Mouse (Mus musculus) forebrain, embryonic 15.5 days (tissue): ENCODE measurements at regions not wholly inside any gene's neighbourhood (a gene's known extent, or its start where the extent isn't known, plus 50 kb on each side); places are given as distances from the start of the nearest gene placed in this dataset.
A peak's percentile ranks its signal among the peaks of the same experiment; 100 is the strongest.

Experiments used
- ATAC-seq: fragments of 200-750 bp; cut with Nextera tagmentation; replicated peaks from 2 replicates; pipeline ENCODE4 v1.8.0; 2017; ENCODE audit warnings: mild to moderate bottlenecking, moderate TSS enrichment, moderate library complexity
- H3K27ac ChIP-seq: fragments of 300-500 bp; sonication (generic); replicated peaks from 2 replicates; pipeline ENCODE4 v1.5.1; 2015; ENCODE audit warnings: mild to moderate bottlenecking, inconsistent platforms
- H3K27me3 ChIP-seq: fragments of 300-500 bp; sonication (generic); 2 replicates; pipeline ENCODE4 v1.6.1; 2015; ENCODE audit warnings: inconsistent platforms
- H3K36me3 ChIP-seq: fragments of 300-500 bp; sonication (generic); 2 replicates; pipeline ENCODE4 v1.6.1; 2015; ENCODE audit warnings: mild to moderate bottlenecking, inconsistent platforms
- H3K4me1 ChIP-seq: fragments of 300-500 bp; sonication (generic); 2 replicates; pipeline ENCODE4 v1.6.1; 2015; ENCODE audit warnings: inconsistent platforms
- H3K4me2 ChIP-seq: fragments of 300-500 bp; sonication (generic); replicated peaks from 2 replicates; pipeline ENCODE4 v1.6.1; 2015; ENCODE audit warnings: mild to moderate bottlenecking, inconsistent platforms
- H3K4me3 ChIP-seq: fragments of 300-500 bp; sonication (generic); 2 replicates; pipeline ENCODE4 v1.5.1; 2015; ENCODE audit warnings: mild to moderate bottlenecking, inconsistent platforms
- H3K9ac ChIP-seq: fragments of 300-500 bp; sonication (generic); replicated peaks from 2 replicates; pipeline ENCODE4 v1.6.1; 2015; ENCODE audit warnings: mild to moderate bottlenecking, inconsistent platforms
- H3K9me3 ChIP-seq: fragments of 300-500 bp; sonication (generic); 2 replicates; pipeline ENCODE4 v1.6.1; 2016; ENCODE audit warnings: inconsistent platforms
- WGBS: fragments of 180-500 bp; shearing (Covaris S2); methylation state at CpG from one replicate; pipeline ENCODE4 v1.1.7; 2015; ENCODE audit warnings: mixed read lengths; 5-methylcytosine and 5-hydroxymethylcytosine counted together

DNA sequence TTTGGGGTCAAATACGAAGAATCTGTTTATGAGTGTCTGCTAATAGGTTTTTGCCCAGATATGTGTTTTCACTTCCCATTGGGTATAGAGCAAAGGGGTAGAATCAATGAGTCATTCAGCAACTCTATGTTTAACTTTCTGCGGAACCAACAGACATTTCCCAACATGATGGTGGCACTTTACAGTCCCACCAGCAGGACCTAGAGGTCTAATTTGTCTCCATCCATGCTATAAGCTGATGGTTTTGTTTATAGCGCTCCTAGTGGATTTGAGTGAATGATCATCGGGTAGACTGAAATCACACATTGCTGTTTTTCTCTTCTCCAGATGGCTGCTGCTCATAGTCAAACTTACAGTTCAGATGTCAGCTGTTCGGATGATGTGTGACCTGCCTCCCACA is 99.7 kb upstream of the Arid5b start:
- Histone ChIP-seq H3K4me2 (no peak overlapping the region), H3K9me3 (no peaks in the 10 kb centered on the region), H3K4me3 (no peak overlapping the region), H3K4me1 (no peaks in the 10 kb centered on the region), H3K9ac (no peak overlapping the region), H3K27ac (no peak overlapping the region), H3K36me3 (no peaks in the 10 kb centered on the region), H3K27me3 (no peaks in the 10 kb centered on the region)
- WGBS, result 91% methylated on average over 5 of the region's 5 CpGs
- ATAC-seq, result no peak

GRCm38 (mm10) chr10:68377479-68377878 is 98.9 kb upstream of the Arid5b start:
- no peak overlapping the region for H3K4me3 ChIP-seq
- H3K4me1 ChIP-seq, result no peaks in the 10 kb centered on the region
- no peaks in the 10 kb centered on the region for H3K27me3 ChIP-seq
- no peaks in the 10 kb centered on the region for H3K9me3 ChIP-seq
- no peak overlapping the region for H3K4me2 ChIP-seq
- no peaks in the 10 kb centered on the region for H3K36me3 ChIP-seq
- no peak overlapping the region for H3K9ac ChIP-seq
- 95% methylated on average over 4 of the region's 4 CpGs for WGBS
- H3K27ac ChIP-seq, result no peak overlapping the region
- ATAC-seq, result no peak

- ATAC-seq, result no peak
- H3K9me3 ChIP-seq, result no peaks in the 10 kb centered on the region
- H3K4me1 ChIP-seq, result no peaks in the 10 kb centered on the region
- H3K4me3 ChIP-seq, result no peak overlapping the region
- no peaks in the 10 kb centered on the region for H3K27me3 ChIP-seq
- no peaks in the 10 kb centered on the region for H3K36me3 ChIP-seq
- no peak overlapping the region for H3K27ac ChIP-seq
- no peak overlapping the region for H3K9ac ChIP-seq
- WGBS, result 41% methylated on average over 5 of the region's 5 CpGs
- H3K4me2 ChIP-seq, result no peak overlapping the region
Observed at GRCm38 (mm10) chr10:68373875-68374274, 95.3 kb upstream of the Arid5b start.

- no peak overlapping the region for H3K4me2 ChIP-seq
- H3K9ac ChIP-seq, result no peak overlapping the region
- no peaks in the 10 kb centered on the region for H3K9me3 ChIP-seq
- no peak overlapping the region for H3K4me3 ChIP-seq
- no peaks in the 10 kb centered on the region for H3K4me1 ChIP-seq
- H3K27ac ChIP-seq, result no peak overlapping the region
- WGBS, result 97% methylated on average over 6 of the region's 6 CpGs
- no peak for ATAC-seq
- H3K36me3 ChIP-seq, result no peaks in the 10 kb centered on the region
- H3K27me3 ChIP-seq, result no peaks in the 10 kb centered on the region
Observed at GRCm38 (mm10) chr10:68371785-68372184, 93.2 kb upstream of the Arid5b start.

- no peaks in the 10 kb centered on the region for H3K27me3 ChIP-seq
- no peaks in the 10 kb centered on the region for H3K9me3 ChIP-seq
- no peaks in the 10 kb centered on the region for H3K36me3 ChIP-seq
- no peaks in the 10 kb centered on the region for H3K4me1 ChIP-seq
- H3K9ac ChIP-seq, result no peak overlapping the region
- no peak for ATAC-seq
- no peak overlapping the region for H3K4me2 ChIP-seq
- no peak overlapping the region for H3K4me3 ChIP-seq
- 86% methylated on average over 8 of the region's 8 CpGs for WGBS
- no peak overlapping the region for H3K27ac ChIP-seq
Observed at GRCm38 (mm10) chr10:68370986-68371385, 92.4 kb upstream of the Arid5b start.

GRCm38 (mm10) chr10:68366796-68367195 is 88.3 kb upstream of the Arid5b start:
- 93% methylated on average over 3 of the region's 3 CpGs for WGBS
- no peak for ATAC-seq

DNA sequence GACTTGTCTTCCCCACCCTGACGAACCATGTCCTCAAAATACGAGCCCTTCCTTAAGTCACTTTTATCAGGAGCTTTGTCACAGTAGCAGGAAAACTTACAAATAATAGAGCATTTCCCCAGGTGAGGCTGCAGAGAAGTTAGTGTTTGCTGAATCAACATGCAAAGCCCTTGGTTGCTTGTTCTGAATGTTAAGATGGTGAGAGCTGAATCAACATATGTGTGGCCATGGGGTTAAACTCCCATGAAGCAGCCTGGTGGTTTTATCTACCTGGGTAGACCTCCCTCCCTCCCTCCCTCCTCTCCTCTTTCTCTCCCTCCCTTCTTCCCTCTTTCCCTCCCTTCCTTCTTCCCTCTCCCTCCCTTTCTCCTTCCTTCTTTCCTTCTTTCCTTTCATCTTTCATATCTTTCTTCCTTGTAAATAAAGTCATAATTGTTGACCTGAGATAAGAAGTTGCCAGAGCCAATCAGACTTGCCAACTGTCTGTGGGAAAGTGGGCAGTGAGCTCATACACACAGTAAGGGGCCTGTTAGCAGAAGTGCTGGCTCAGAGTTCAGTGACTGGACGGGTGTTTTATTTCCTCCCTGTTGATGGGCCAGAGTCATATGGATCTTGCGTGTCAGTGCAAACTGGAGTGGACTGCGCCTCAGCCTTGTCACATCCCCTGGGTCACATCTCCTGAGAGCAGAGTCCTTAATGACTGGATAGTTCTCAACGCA is 82.4 kb upstream of the Arid5b start:
- H3K36me3 ChIP-seq, result no peaks in the 10 kb centered on the region
- no peak for ATAC-seq
- H3K9ac ChIP-seq, result no peak overlapping the region
- no peak overlapping the region for H3K27ac ChIP-seq
- no peak overlapping the region for H3K4me3 ChIP-seq
- H3K9me3 ChIP-seq, result peaks cover 4% of the 10 kb centered on the region; the same call in 1 of the 2 replicates
- H3K4me2 ChIP-seq, result no peak overlapping the region
- H3K27me3 ChIP-seq, result no peaks in the 10 kb centered on the region
- 85% methylated on average over 6 of the region's 6 CpGs for WGBS
- peaks cover 3% of the 10 kb centered on the region for H3K4me1 ChIP-seq

More at GRCm38 (mm10) chr10:68366796-68367195, 88.3 kb upstream of the Arid5b start:
- H3K27me3 ChIP-seq, result no peaks in the 10 kb centered on the region
- no peak overlapping the region for H3K9ac ChIP-seq
- peaks cover 4% of the 10 kb centered on the region; the same call in 1 of the 2 replicates for H3K9me3 ChIP-seq
- no peaks in the 10 kb centered on the region for H3K4me1 ChIP-seq
- H3K36me3 ChIP-seq, result no peaks in the 10 kb centered on the region
- H3K27ac ChIP-seq, result no peak overlapping the region
- no peak overlapping the region for H3K4me2 ChIP-seq
- no peak overlapping the region for H3K4me3 ChIP-seq

GRCm38 (mm10) chr10:68359135-68359534 is 80.6 kb upstream of the Arid5b start:
- H3K9ac ChIP-seq, result no peak overlapping the region
- no peak overlapping the region for H3K27ac ChIP-seq
- H3K27me3 ChIP-seq, result no peaks in the 10 kb centered on the region
- no peak overlapping the region for H3K4me2 ChIP-seq
- H3K4me1 ChIP-seq, result peaks cover 19% of the 10 kb centered on the region
- H3K9me3 ChIP-seq, result no peaks in the 10 kb centered on the region
- ATAC-seq, result no peak
- H3K36me3 ChIP-seq, result no peaks in the 10 kb centered on the region
- WGBS, result 100% methylated on average over 2 of the region's 2 CpGs
- no peak overlapping the region for H3K4me3 ChIP-seq

- Histone ChIP-seq H3K27me3 (no peaks in the 10 kb centered on the region), H3K4me3 (no peak overlapping the region), H3K4me1 (peaks cover 24% of the 10 kb centered on the region), H3K9me3 (no peaks in the 10 kb centered on the region), H3K9ac (no peak overlapping the region), H3K36me3 (no peaks in the 10 kb centered on the region), H3K27ac (no peak overlapping the region), H3K4me2 (no peak overlapping the region)
- 60% methylated on average over 6 of the region's 6 CpGs for WGBS
- no peak for ATAC-seq
Observed at GRCm38 (mm10) chr10:68356973-68357372, 78.4 kb upstream of the Arid5b start.

DNA sequence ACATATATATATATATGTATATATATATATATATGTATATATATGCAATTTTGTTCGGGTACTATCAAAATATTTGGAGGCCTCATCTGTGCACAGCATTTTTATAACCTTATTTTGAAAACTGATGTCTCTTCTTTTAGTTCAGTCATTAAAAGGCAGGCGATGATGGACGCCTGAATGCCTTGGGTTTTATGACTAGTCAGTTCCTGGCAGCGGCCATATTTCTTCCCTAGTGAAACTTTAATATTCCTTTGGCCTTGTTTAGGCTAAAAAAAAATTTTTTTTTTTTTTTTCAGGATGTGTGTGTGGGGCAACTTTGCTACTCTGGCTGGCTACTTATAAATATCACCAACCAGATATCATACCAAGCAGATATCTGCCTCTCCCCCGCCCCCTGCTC is 78.0 kb upstream of the Arid5b start:
- Histone ChIP-seq H3K9ac (no peak overlapping the region), H3K36me3 (no peaks in the 10 kb centered on the region), H3K4me3 (no peak overlapping the region), H3K9me3 (no peaks in the 10 kb centered on the region), H3K27ac (no peak overlapping the region), H3K4me1 (peaks cover 24% of the 10 kb centered on the region), H3K27me3 (no peaks in the 10 kb centered on the region), H3K4me2 (no peak overlapping the region)
- WGBS, result 74% methylated on average over 5 of the region's 5 CpGs
- no peak for ATAC-seq

GRCm38 (mm10) chr10:68356093-68356485 is 77.5 kb upstream of the Arid5b start:
- H3K9me3 ChIP-seq, result no peaks in the 10 kb centered on the region
- no peak overlapping the region for H3K9ac ChIP-seq
- WGBS, result 4% methylated on average over 6 of the region's 6 CpGs
- ATAC-seq, result peak; percentile 26; the same call in 1 of the 2 replicates
- H3K27me3 ChIP-seq, result no peaks in the 10 kb centered on the region
- H3K4me3 ChIP-seq, result no peak overlapping the region
- H3K4me2 ChIP-seq, result peak overlapping the region; percentile 30
- peak overlapping the region; percentile 72 for H3K27ac ChIP-seq
- no peaks in the 10 kb centered on the region for H3K36me3 ChIP-seq
- H3K4me1 ChIP-seq, result peaks cover 24% of the 10 kb centered on the region

- no peaks in the 10 kb centered on the region for H3K9me3 ChIP-seq
- H3K36me3 ChIP-seq, result no peaks in the 10 kb centered on the region
- peak; percentile 83 for ATAC-seq
- H3K4me2 ChIP-seq, result peak overlapping the region; percentile 30
- no peaks in the 10 kb centered on the region for H3K27me3 ChIP-seq
- no peak overlapping the region for H3K9ac ChIP-seq
- WGBS, result 3% methylated on average over 6 of the region's 6 CpGs
- peak overlapping the region; percentile 72 for H3K27ac ChIP-seq
- H3K4me3 ChIP-seq, result no peak overlapping the region
- peaks cover 24% of the 10 kb centered on the region for H3K4me1 ChIP-seq
Observed at GRCm38 (mm10) chr10:68355471-68356092, 77.0 kb upstream of the Arid5b start.
